In genomic region chr8:117299204-117299603, GRCm38 (mm10) we compare ENCODE assay signal across 11 mouse cellular contexts. TPM values are rescaled to one million over a fixed set of nuclear protein-coding genes. Genes with fewer than 3 reads are reported as not detected.
DNase-seq lines count a peak whose midpoint lies in the region; ATAC-seq and TF ChIP-seq lines count a peak whose summit lies in the region.
"Had no signal": no experiment of that assay in that cellular context is flagged by ENCODE, and none has a peak within 500 bp of the region (broad histone marks: within the 10 kb centered on the region; RNA-seq: fewer than 3 reads in every experiment).

No protein-coding gene starts in this region.

- H3K36me3 ChIP-seq in heart, postnatal 0 days (replicated peaks; ENCODE audit: control insufficient read depth, insufficient read depth, low read length), result no peaks in the 10 kb centered on the region
- no peaks in the 10 kb centered on the region for H3K36me3 ChIP-seq in heart, embryonic 12.5 days
- H3K36me3 ChIP-seq in intestine, embryonic 16.5 days (ENCODE audit: control insufficient read depth, insufficient read depth, low read length), result no peaks in the 10 kb centered on the region
- no peaks in the 10 kb centered on the region for H3K36me3 ChIP-seq in liver, embryonic 14.5 days (replicated peaks; ENCODE audit: control insufficient read depth, insufficient read depth, low read depth)
- H3K36me3 ChIP-seq: embryonic facial prominence, embryonic 15.5 days had no signal

- WGBS in heart, postnatal 0 days, result 76% methylated on average over 10 of the region's 10 CpGs
- 78% methylated on average over 10 of the region's 10 CpGs for WGBS in heart, embryonic 12.5 days
- WGBS in intestine, embryonic 16.5 days, result 38% methylated on average over 10 of the region's 10 CpGs
- 66% methylated on average over 10 of the region's 10 CpGs for WGBS in liver, embryonic 14.5 days (ENCODE audit: insufficient replicate concordance)

- no peak for TF ChIP-seq CTCF in heart, postnatal 0 days (IDR thresholded peaks at IDR 0.05; ENCODE audit: low read depth)
- TF ChIP-seq CTCF in liver, embryonic 14.5 days (IDR thresholded peaks at IDR 0.05; ENCODE audit: low read depth), result no peak

- H3K9ac ChIP-seq in heart, postnatal 0 days (replicated peaks; ENCODE audit: low read depth, low read length), result no peak overlapping the region
- H3K9ac ChIP-seq in heart, embryonic 12.5 days, result no peak overlapping the region
- H3K9ac ChIP-seq in intestine, embryonic 16.5 days (ENCODE audit: low read depth, low read length), result 0 out of 2 replicates have a peak overlapping the region, but pooled peaks have one; percentile 2
- H3K9ac ChIP-seq in liver, embryonic 14.5 days (replicated peaks), result no peak overlapping the region
- H3K9ac ChIP-seq: embryonic facial prominence, embryonic 15.5 days had no signal

- H3K4me1 ChIP-seq in heart, postnatal 0 days (ENCODE audit: control insufficient read depth, insufficient read depth), result peaks cover 19% of the 10 kb centered on the region
- peaks cover 69% of the 10 kb centered on the region for H3K4me1 ChIP-seq in heart, embryonic 12.5 days (replicated peaks)
- H3K4me1 ChIP-seq in intestine, embryonic 16.5 days (ENCODE audit: control insufficient read depth, insufficient read depth, low read length), result peaks cover 71% of the 10 kb centered on the region
- peaks cover 43 to 70% of the 10 kb centered on the region in 2 experiments for H3K4me1 ChIP-seq in liver, embryonic 14.5 days (replicated peaks; ENCODE audit: control insufficient read depth in 2 of 2, insufficient read depth in 2 of 2, low read length in 1 of 2)

- no peak overlapping the region for H3K4me3 ChIP-seq in heart, postnatal 0 days (ENCODE audit: low read depth, low read length)
- no peak overlapping the region for H3K4me3 ChIP-seq in heart, embryonic 12.5 days
- no peak overlapping the region for H3K4me3 ChIP-seq in intestine, embryonic 16.5 days (ENCODE audit: low read length)
- no peak overlapping the region for H3K4me3 ChIP-seq in liver, embryonic 14.5 days (ENCODE audit: insufficient read depth in 1 of 2, low read depth in 2 of 2, low read length in 2 of 2)
- H3K4me3 ChIP-seq: embryonic facial prominence, embryonic 15.5 days; myocyte had no signal

- no peaks in the 10 kb centered on the region for H3K9me3 ChIP-seq in heart, postnatal 0 days (replicated peaks; ENCODE audit: control insufficient read depth, low read length)
- no peaks in the 10 kb centered on the region for H3K9me3 ChIP-seq in heart, embryonic 12.5 days (replicated peaks)
- no peaks in the 10 kb centered on the region for H3K9me3 ChIP-seq in intestine, embryonic 16.5 days (ENCODE audit: control insufficient read depth, low read length)
- no peaks in the 10 kb centered on the region for H3K9me3 ChIP-seq in liver, embryonic 14.5 days (ENCODE audit: control insufficient read depth, low read length)
- H3K9me3 ChIP-seq: embryonic facial prominence, embryonic 15.5 days had no signal

- no peak for DNase-seq in heart, postnatal 0 days (ENCODE audit: low spot score)
- no peak for DNase-seq in liver, embryonic 14.5 days (ENCODE audit: low read depth in 3 of 3, low spot score in 3 of 3)
- no peak for DNase-seq in left cerebral cortex, postnatal 36 days (ENCODE audit: low spot score in 2 of 2)
- no peak for DNase-seq in layer of hippocampus, adult 11-12 months (ENCODE audit: low spot score)
- no peak for DNase-seq in B cell, adult 2 months
- DNase-seq: cerebellum, postnatal 10 days had no signal

- no peak overlapping the region for H3K4me2 ChIP-seq in heart, postnatal 0 days (ENCODE audit: low read depth, low read length)
- no peak overlapping the region for H3K4me2 ChIP-seq in heart, embryonic 12.5 days
- peak overlapping the region; percentile 18; the same call in 1 of the 2 replicates for H3K4me2 ChIP-seq in intestine, embryonic 16.5 days (ENCODE audit: low read depth, low read length)
- H3K4me2 ChIP-seq in liver, embryonic 14.5 days (ENCODE audit: low read depth), result peak overlapping the region; percentile 13
- H3K4me2 ChIP-seq: embryonic facial prominence, embryonic 15.5 days had no signal

- no peak for TF ChIP-seq EP300 in heart, postnatal 0 days (IDR thresholded peaks at IDR 0.05; ENCODE audit: low read depth)
- no peak for TF ChIP-seq EP300 in liver, embryonic 14.5 days (IDR thresholded peaks at IDR 0.05; ENCODE audit: low read depth)

- H3K27me3 ChIP-seq in heart, postnatal 0 days (ENCODE audit: control insufficient read depth, insufficient read depth, low read length), result no peaks in the 10 kb centered on the region
- H3K27me3 ChIP-seq in heart, embryonic 12.5 days (replicated peaks), result no peaks in the 10 kb centered on the region
- no peaks in the 10 kb centered on the region for H3K27me3 ChIP-seq in intestine, embryonic 16.5 days (replicated peaks; ENCODE audit: control insufficient read depth, insufficient read depth, low read length)
- H3K27me3 ChIP-seq in liver, embryonic 14.5 days (ENCODE audit: control insufficient read depth, insufficient read depth, low read length), result no peaks in the 10 kb centered on the region
- H3K27me3 ChIP-seq: embryonic facial prominence, embryonic 15.5 days had no signal

- intact Hi-C loops in left cerebral cortex, postnatal 36 days (cut with DNase I), result no loop called here

- H3K27ac ChIP-seq in heart, postnatal 0 days (ENCODE audit: low read depth), result peak overlapping the region; percentile 65; the same call in 1 of the 2 replicates
- H3K27ac ChIP-seq in heart, embryonic 12.5 days (ENCODE audit: poor library complexity, severe bottlenecking), result no peak overlapping the region
- peak overlapping the region; percentile 75 for H3K27ac ChIP-seq in intestine, embryonic 16.5 days (ENCODE audit: low read length)
- H3K27ac ChIP-seq in liver, embryonic 14.5 days, result 0 out of 2 replicates have a peak overlapping the region, but pooled peaks have one; percentile 8

- no peak for ATAC-seq in heart, postnatal 0 days (ENCODE audit: insufficient read depth, low read depth)
- ATAC-seq in heart, embryonic 12.5 days (ENCODE audit: insufficient number of reproducible peaks, low FRiP score), result no peak
- ATAC-seq in CD4-positive, CD25-positive, alpha-beta regulatory T cell, adult 4 months, result peak; percentile 44
- peak; percentile 82 for ATAC-seq in intestine, embryonic 16.5 days
- no peak for ATAC-seq in liver, embryonic 14.5 days (ENCODE audit: insufficient read depth)

RNA-seq across cellular contexts. Expression of gene Cmip, which starts 42.3 kb away (rescaled TPM):
- 11.1 and 19.6 TPM in 2 replicates for total RNA-seq in heart, postnatal 0 days (2014; rRNA removed; ENCODE audit: low replicate concordance)
- polyA plus RNA-seq in heart, postnatal 0 days (2015; fragmentation: Nextera tagmentation; extraction: Ambion mirVana), result 4.9 and 5.7 TPM in 2 replicates
- 9.7 and 10.5 TPM in 2 replicates for polyA plus RNA-seq in heart, embryonic 12.5 days (2016; fragmentation: Nextera tagmentation; extraction: Ambion mirVana)
- 10 to 100 TPM; 28.6 to 31.0 TPM for polyA plus RNA-seq in CD4-positive, CD25-positive, alpha-beta regulatory T cell, adult 4 months (2017; shearing (Covaris generic))
- polyA plus RNA-seq in intestine, embryonic 16.5 days (2015; fragmentation: Nextera tagmentation; extraction: Ambion mirVana), result 16.7 and 16.8 TPM in 2 replicates
- 9.8 and 10.4 TPM in 2 replicates for polyA plus RNA-seq in liver, embryonic 14.5 days (2012; rRNA removed)
- 6.7 and 10.6 TPM in 2 replicates for polyA plus RNA-seq in liver, embryonic 14.5 days (2014; fragmentation: Nextera tagmentation; extraction: Ambion mirVana)
- total RNA-seq in left cerebral cortex, postnatal 36 days (2021), result 100 to 1,000 TPM; 333 to 339 TPM

Comparison
In these comparisons a context has a peak if more than half of its experiments do, and no peak if none do; other contexts are left out.
1. ATAC-seq: peak in CD4-positive, CD25-positive, alpha-beta regulatory T cell, adult 4 months (single experiment) and intestine, embryonic 16.5 days (single experiment); none in heart, postnatal 0 days (single experiment), heart, embryonic 12.5 days (single experiment) and liver, embryonic 14.5 days (single experiment).
2. H3K4me2 ChIP-seq: peak in intestine, embryonic 16.5 days (single experiment) and liver, embryonic 14.5 days (single experiment); none in heart, postnatal 0 days (single experiment) and heart, embryonic 12.5 days (single experiment).